Mouse (Mus musculus) R1 (cell line): ENCODE data around the gene Klf14.

Source experiments
- DNase-seq: peaks from one replicate; pipeline ENCODE4 v3.0.0-alpha.2; 2018; ENCODE audit warnings: low read depth, low spot score

Klf14 gene

DNA sequence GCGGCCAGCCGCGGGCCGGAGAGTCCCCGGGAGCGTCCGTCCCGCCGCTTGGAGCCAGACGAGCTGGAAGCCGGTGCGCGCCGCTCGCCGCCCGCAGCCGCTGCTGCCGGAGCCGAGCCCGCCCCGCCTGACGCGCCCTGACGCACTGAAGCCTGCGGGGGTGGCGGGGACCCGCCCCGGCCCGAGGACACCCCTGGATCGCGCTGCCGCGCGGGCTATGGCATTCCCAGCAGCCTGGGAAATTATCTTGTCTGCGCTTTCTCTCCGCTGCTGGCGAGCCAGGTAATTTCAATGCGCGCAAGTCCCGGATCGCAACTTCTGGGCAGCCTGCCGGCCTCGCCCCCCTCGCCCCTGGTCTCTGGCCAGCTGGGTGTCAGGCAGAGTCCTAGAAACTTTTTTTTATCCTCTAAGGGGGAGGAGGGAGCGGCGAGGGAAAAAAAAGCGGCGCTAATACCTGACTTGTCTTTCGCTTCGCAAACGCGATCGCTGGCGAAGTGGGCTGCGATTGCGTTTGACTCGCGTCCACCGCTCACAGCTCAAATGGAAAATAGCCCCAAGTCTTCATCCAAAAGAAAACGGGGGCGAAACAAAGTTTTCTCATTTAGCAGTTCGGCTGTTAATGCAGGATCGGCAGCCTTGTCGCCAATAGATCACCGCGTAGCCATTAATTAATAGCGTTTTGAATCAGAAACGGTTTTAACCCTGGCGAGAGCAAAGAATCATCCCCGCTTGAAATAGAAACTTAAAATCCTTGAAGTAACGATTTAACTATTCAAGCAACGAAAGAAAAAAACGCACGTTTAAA lies at the start of gene Klf14:
Klf14 (minus strand) TSS at position 343 of the 805 bp plus-strand sequence.
- DNase-seq, result peak; percentile 65

DNA sequence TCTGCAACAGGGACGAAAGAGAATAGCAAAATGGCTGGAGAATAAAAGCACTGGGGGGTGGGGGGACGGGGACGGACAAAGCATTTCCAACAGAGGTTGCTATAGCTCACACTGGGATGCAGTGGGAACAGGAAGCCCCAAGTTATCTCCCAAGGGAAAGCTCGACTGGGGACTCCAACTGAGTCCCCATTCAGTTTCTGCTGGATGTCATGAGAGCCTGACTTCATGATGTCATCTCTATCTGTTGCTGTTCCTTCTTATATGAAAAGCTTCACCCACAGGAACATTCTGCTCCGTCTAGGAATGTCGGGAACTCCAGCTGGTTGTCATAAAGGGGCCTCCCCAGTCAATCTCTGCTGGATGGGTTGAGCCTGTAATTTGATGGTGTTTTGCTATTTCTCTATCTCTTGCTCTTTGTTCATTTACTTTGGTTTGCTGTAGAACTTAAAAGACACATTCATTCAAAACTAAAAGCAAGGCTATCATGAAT lies 47.3 kb upstream of the Klf14 start:
- no peak for DNase-seq

DNA sequence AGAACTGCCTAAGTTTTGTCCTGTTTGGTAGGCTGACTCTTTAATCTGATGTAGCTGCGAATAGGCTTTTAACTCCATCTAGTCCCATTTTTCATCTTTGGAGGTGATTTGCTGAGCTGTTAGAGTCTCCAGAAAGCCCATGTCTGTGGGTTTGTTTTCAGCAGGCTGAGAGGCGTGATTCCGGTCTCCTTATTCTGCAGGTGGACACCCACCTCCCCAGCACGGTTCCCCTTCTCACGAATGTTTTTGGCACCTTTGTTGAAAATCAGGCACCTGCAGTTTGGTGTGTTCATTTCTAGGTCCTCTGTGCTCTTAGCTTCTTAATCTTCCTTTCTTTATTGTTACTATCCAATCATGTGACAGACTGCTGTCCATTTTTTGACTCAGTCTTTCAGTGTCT lies 27.5 kb upstream of the Klf14 start:
- no peak for DNase-seq

DNA sequence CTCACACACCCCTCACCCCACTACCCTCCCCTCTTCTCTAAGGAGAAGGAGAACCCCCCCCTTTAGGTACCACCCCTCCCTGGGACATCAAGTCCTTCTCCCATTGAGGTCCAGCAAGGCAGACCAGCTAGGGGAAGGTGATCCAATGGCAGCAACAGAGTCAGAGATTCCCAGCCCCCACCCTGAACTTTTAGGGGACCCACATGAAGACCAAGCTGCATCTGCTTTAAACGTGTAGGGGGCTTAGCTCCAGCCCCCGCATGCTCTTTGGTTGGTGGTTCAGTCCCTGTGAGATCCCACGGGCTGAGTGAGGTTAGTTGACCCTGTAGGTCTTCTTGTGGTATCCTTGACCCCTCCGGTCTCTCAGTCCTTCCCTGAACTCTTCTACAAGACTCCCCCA lies 24.1 kb upstream of the Klf14 start:
- DNase-seq, result no peak

DNA sequence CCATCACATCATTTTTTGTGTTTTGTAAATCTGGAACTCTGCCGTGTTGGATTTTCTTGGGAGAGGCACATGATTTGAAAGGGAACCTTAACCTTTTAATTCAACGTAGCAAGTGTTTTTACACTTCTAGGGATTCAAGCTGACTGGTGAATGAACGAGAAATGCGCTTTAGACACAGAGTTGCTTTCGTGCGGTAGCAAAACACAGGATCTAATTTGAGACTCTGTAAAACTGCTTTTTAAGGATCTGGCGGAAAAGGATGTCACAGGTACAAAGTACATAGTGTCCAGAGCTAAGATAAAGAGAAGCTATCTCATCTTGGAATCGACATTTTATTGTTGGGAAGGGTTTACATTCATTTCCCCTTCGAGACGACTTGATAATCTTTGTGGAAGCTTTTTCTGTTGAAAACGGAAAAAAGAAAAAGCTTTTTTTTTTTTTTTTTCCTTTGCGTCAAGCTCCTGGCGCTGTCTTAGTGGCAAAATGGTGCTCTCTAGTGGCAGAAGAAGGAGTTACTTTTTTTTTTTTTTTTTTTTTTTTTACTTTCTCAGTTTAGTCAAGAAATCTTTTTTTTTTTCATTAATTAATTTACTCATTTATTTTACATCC lies 23.6 kb upstream of the Klf14 start:
- peak; percentile 17 for DNase-seq

DNA sequence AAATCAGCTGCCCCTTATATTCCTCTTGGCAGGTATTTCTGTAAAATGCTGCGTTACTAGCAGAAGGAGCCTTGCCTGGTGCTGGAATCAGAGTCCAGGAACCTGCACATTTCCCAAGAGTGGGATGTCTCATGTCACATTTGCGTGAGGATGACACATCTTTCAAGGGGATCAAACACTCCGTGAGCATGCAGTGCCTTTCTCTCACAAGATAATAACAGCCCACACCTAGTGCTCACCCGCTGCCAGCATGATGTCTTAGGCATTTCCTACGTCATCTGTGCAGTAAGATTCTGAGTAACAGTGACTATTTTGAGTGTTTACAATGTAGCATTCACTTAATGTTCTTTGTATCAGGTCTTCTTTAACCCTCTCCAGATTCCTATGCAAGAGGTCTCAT lies 22.5 kb upstream of the Klf14 start:
- no peak for DNase-seq

DNA sequence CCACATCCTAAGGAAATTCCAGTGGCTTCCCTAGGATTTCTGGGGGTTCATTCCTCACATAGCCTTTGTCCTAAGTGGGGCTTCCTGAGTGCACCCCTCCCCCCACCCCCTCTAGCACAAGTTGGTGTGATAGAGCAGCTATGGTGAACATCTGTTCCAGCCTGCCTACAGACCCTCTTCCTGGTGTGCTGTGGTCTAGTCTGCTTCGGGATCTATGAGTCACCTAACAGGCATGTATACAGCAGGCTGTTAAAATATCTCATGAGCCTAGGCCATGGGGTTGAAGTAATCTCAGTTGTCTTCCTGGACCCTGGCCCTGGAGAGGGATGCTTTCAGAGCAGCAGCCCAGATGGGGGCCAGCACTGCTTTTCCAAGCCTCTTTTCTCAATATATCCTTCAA lies 19.7 kb upstream of the Klf14 start:
- DNase-seq, result no peak

DNA sequence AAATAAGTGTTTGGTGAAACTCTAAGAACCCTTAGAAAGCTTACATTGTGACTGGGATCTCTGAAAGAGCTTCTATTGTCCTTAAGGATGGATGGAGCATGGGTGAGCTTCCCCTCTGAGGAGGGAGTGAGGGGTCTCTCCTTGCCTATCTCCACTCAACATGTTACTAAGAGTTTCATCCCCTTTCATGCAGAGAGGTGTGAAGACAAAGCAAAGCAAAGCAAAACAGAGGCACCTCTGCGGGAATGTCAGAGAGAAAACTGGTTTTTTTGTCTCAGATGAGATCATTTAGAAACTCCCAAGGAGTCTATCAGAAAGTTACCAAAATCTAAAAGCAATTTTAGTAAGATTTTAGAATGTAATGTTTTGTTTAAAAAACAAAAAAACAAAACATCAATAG lies 13.2 kb upstream of the Klf14 start:
- no peak for DNase-seq

DNA sequence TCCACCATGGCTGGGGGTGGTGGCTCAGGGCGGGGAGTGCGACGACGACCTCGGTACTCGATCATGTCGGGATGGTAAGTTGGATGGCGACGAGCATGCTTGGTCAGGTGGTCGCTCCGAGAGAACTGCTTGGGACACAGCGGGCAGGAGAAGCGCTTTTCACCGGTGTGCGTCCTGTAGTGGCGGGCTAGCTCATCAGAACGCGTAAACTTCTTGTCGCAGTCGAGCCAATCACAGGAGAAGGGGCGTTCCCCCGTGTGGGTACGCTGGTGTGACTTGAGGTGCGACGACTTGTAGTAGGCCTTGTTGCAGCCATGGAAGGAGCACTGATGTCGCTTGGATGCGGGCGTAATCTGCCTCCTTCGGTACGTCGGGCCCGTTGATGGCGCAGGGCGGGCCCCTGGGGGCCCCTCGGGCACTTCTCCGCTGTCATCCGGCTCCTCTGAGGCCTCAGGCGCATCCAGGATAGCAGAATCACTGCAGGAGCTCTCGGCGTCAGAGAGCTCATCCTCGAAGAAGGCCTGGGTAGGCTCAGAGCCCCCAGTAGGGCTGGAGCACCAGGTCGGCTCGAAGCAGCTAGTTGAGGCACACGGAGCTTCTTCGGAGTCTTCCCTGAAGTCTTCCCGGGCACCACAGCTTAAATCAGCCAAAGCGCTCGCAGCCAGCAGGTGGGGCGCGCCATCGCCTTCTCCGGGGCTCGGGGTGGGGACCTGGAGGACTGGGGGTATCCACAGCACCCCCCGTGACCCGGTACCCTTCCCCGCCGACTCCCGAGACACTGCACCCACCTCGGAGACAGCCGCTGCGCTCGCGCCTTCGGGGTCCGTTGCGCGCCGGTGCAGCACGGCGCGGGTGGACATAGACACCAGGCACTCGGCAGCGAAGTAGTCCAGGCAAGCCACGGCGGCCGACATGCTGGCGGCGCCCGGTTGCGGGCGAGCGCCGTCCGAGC lies 818 bp downstream of the Klf14 start:
- DNase-seq, result peak; percentile 74

DNA sequence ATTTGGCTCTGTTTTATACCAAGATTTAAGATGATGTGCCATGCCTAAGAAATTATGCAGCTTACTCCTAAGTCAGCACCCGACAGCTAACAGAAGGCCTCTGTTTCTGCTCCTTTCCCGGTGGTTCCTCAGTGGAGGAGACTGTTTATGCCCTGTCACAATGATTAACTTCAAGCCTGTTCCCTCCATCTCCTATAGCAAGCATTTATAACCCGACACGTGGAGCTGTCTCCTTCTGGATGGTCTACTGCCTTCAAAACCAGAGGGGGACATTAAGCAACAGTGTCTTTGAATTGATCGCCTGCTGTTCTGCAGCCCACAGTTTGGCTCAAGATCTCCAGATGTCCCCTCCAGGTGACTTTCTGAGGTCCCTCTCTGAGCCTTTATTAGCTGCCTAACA lies 19.6 kb downstream of the Klf14 start:
- no peak for DNase-seq

DNA sequence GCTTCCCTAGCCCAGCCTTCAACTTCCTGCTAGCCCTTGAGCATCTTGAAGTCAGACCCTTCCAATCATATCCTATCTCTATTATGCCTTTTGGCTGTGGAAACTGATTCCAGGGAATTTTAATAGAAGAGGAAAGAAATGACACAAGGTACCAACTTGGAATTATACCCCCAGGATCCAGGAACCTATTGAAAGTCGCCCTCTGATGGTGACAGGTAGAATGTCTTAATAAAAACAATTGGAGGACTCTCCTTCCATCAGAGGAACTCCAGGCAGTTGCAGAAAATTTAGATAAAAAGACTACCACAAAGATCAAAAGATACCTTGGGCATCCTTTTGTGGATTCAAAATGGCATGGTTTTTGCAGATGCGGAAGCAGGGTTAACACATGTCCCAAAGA lies 36.1 kb downstream of the Klf14 start:
- DNase-seq, result peak; percentile 13

DNA sequence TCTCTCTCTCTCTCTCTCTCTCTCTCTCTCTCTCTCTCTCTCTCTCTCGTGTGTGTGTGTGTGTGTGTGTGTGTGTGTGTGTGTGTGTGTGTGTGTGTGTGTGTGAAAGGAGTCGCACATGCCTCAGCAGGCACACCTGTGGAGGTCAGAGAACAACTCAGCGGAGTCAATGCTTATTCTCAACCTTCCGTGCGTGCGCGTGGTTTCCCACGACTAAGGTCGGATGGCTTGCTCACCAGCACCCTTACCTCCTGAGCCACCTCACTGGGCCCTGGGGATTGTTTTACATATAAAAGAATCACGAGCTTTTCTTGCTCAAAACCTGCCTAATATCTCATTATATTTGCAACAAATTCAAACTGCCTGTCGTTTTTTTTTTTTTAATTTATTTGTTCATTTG lies 37.1 kb downstream of the Klf14 start:
- no peak for DNase-seq

DNA sequence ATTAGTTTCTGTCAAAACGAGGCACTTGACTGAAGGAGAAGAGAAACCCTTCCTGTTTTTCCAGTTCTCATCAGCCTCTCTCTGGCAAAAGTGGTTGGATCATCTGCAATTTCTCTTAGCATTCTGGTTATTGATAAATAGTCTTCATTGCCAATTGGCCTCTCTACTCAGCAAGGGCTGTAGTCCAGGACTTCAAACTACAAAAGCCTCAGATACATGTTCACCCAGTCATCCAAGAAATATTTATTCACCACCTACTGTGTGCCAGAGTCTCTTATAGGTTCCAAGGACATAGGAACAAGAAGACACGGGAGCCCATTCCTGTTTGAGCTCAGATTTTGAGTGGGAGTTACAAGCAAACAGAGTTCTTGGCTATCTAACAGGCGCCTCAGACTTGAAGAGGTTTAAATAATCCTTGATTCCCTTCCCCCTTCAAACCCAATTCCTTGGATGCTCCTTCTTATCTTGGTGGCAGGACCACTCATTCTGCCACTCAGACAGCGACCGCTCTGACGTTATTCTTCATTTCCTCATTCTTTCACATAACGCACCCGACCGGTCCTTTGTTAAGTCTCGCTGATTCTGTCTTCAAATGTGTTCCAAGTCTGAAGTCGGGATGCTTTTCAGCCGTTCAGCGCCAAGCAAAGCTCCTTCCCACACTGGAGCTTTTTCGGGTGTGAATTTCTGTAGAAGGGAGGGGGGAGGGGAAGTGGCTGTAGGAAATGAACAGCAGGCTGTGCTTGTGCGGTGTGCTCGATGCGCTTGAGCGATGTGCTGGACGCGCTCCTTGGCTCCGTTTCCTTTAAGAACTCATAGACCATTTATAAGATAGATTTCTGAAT lies 37.8 kb downstream of the Klf14 start:
- DNase-seq, result peak; percentile 13

DNA sequence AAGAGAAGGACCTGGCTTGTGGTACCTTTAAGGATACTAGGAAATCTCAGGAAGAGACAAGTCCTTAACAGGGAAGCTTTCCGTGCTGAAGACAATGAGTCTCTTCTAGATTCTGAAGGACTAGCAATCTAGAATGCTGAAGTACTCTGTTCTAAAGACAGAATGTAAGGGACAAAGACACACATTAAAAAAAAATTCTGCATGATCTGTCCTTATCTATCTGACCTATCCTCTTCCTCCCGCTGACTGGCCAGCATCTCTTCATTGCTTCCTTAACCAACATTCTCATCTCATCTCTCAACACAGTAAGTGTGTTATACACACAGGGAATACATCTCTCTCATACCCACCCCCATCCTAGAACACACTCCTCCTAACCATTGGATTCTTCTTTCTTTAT lies 43.4 kb downstream of the Klf14 start, which contains the start of gene Tsga13:
Tsga13 (minus strand) TSS at position 101 of the 400 bp plus-strand sequence.
- no peak for DNase-seq

DNA sequence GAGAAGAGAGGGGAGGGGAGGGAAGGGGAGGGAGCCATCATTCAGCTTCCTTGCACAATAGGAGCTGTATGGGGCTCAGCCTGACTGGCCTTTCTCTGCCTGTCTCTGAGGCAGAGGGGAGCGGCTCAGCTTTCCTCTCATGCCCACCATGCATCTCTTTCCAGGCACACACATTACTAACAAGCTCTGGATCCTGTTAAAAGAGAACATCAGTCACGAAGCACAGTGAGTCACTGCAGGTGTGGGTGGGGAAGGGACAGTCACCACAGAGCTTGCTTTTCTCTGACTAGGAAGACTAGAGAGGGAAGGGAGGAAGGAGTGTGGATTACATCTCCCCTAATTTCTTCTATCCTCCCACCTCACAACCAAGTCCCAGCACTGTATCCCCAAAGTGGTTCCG lies 50.9 kb downstream of the Klf14 start:
- DNase-seq, result no peak
